Mouse (Mus musculus) lung, adult 18-20 months (tissue): ENCODE measurements around the gene Lhx9.

Experiments used
- DNase-seq, 2 experiments: peaks; one replicate each; pipeline ENCODE4 v3.0.0; 2022; ENCODE audit warnings: mixed read lengths in 2 of 2

Gene Lhx9

GRCm38 (mm10) chr1:138839809-138840430 lies 8.5 kb downstream of the Lhx9 start:
- no peak for DNase-seq

- DNase-seq, result no peak
These were observed 9.1 kb downstream of the Lhx9 start for GRCm38 (mm10) chr1:138839291-138839690.

DNA sequence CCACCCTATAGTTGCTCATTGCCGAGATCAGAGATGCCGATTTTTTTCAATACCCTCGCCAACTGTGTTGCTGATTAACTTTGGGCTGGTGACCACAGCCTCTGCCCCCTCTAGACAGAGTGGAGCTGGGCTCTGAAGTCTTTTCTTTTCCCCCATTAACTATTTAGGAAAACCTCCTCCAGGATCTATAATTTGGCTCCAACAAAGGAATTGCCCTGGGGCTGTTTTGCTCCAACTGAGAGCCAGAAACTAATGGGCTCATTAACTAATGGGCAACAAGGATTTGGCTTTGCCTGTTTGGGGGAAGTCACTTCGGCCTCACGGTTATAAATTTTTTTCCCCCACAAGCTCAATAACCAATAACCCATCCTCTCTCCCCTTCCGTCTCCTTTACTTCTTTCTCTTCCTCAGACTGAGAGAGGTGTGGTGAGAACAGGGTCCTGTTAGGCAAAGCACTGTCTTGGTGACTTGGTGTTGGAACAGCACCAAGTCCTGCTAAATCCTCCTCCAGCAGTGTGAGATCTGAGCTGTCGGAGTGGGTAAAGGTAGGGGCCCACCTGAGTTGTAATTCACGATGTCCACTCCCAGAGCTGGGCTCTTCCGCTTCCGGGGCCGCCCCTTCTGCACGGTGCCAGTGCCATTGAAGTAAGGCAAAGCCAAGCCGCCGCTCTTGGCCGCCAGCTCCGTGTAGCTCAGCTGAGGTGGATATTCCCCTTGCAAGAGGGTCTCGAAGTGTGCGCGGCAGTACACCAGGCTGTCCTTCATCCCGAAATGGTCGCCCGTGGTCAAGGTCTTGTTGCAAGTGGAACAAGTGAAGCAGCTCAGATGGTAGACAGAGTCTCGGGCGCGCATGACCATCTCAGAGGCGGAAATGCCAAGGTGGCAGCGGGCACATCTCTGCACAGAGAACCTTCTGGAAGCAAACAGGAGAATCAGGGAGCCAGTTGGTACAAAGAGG lies 10.3 kb downstream of the Lhx9 start:
- no peak for DNase-seq

DNA sequence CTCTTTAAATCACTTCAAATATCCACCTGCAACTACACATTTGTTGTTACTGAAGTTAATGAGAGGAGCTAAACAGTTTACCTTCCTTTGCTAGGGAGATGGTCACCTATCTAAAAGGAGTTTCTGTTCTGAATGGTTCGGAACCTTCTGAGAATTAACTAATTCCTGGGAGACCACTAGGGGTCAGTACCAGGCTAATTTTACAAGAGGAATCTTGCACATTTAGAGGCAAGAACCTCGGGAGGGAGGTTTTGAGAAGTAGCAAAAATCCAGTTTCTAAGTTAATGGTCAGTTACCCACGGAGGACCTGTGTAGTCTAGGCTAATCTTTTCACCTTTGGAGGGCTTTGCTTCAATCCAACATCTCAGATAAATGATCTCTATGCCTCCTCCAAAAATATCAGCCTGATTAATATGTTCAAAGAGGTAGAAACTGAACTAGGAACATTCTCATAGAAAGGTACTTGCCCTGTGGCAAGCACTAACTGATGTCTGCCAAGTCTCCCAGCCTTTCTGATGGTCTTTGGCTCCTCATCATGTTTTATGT lies 12.9 kb downstream of the Lhx9 start:
- peak in 1 of 2 experiments; percentile 30 for DNase-seq

DNA sequence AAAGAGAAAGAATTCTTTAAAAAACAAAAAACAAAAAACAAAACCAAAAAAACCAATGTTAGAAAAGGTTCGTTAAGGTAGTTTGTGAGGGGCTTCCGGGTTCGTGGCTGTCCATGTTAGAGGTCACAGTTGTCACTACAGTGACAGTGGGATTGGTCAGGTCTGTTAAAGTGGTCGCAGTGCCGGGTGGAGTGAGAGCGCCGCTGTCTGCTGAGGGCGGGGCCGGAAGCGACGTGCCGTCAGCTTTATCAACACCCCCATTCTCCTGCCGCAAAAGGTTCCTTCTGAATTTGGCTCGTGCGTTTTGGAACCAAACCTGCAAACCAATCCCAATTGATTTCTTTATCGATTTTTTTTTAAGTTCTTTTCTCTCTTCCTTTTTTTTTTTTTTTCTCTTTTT lies 17.1 kb downstream of the Lhx9 start:
- DNase-seq, result no peak

DNA sequence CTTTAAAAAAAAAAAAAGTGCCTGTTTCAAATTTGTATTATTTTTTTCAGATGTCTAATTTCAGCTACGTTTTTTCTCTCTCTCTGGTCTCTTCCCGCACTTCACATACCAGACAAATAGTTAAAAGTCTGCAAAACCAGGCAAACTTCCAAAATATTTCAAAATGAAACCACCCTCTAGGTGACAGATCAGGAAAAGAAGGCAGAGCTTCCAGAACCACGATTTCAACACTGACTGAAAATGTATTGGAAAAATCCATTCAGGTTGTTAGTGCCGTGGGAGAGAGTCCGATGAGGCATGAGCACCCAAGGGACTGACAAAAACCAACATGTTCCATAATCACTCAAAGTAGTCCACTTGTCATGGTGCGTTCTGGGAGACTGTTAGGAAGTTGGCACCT lies 21.5 kb downstream of the Lhx9 start:
- DNase-seq, result no peak

- DNase-seq, result no peak
These were observed 25.4 kb downstream of the Lhx9 start for GRCm38 (mm10) chr1:138822985-138823322.

DNA sequence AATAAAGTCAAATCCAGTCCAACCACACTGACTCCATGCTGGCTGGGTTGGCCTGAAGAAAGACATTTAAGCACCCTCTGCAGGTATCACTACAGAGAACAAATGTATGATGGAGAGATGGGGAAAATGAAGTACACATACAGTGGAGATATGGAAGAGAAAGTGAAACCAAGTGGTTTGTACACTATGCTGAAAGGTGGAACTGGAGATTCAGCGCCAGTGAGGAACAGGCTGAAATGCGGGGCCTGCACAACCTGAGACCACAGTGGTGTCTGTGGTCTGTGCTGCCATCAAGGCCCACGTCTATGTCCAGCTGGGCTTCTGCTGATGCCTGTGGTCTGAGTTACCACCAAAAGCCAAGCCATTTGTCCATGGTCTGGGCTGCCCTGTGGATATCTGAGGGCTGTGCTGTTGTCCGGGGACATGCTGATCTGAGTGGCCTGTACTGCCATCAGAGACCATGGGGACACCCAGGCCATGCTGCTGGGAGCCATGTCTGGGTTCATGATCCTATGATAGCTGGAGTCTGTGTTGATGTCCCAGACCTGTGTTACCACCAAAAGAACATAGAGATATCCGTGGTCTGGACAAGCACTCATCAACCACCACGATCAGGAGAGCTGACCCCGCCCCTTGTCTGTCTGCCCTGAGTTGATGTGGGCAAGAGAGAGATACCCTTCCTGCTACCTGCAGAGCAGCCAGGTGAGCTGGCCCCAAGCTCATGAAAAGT lies 26.0 kb downstream of the Lhx9 start:
- DNase-seq, result no peak

DNA sequence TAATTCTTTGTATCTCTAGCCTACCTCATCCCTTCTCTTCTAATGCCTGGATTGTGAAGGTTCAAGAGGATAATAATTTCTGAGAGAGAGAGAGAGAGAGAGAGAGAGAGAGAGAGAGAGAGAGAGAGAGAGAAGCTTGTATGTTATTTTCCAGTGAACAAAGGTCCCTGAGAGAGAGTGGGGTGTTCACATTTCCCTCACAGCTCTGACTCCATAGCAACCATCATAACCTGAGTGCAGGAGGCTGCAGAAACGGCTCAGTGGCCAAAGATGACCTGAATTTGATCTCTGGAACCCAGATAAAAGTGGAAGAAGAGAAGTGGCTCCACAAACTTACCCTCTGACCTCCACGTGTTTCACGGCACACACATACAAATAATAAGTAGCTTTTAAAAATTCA lies 46.6 kb downstream of the Lhx9 start:
- no peak for DNase-seq

DNA sequence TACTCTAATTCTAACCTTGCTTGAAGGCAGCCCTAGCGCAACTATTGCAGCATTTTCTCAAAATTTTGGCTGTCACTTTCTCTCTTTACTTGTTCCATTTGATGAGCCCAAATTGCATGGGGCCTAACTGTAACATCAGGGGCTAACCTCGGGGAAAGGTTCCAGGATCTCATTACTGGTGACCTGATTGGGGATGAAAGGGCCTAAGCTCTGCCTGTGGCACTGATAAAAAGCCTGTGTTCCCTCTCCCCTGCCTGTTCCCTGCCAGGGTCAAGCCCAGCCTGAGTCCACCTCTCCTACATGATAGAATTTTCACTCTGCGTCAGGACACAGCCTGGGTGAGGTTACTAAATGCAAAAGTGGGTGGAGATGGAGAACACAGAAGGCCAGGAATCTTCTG lies 47.1 kb downstream of the Lhx9 start:
- DNase-seq, result no peak

DNA sequence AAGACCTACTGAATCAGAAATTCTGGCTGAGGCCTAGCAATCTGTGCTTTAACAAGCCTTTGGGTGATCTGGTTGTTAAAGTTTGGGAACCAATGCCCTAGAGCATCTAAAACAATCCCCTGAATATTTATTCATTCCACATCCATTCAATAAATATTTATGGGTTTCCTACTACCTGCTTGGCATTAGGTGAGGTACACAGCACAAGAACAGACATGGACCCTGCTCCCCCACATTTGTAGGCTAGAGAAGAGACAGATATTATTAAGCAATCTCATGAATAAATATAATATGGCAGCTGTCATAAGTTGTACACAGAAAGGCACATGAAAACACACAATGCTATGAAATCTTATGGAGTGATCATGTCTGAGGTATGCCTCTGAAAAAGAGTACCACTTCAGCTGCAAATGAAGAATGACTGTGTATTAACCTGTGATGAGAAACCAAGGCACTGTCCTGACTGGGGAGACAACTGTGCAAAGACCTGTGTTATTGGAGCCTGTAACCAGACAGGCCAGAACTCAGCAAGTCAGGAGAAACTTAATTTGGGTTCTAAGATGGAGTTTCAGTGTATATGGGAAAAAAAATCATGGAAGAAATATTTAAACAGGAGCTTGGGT lies 48.6 kb downstream of the Lhx9 start:
- DNase-seq, result no peak

DNA sequence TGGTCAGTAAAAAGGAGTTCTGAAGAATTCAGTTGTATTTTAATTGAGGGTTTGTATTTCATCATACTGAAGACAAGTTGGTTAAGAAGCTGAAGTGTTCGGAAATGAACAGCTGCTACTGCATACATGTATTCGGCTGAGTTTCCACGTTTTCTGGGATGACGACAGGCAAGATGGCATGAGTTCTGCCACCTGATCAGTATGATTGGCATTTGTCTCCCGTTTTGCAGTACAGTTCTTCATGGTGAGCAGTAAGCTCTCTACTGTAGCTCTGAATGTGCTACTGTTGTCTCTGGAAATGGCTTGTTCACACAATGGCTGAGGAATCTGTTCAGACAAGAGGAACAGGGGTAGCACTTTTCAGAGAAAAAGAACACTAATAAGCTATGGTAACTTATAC lies 50.3 kb downstream of the Lhx9 start:
- no peak for DNase-seq

DNA sequence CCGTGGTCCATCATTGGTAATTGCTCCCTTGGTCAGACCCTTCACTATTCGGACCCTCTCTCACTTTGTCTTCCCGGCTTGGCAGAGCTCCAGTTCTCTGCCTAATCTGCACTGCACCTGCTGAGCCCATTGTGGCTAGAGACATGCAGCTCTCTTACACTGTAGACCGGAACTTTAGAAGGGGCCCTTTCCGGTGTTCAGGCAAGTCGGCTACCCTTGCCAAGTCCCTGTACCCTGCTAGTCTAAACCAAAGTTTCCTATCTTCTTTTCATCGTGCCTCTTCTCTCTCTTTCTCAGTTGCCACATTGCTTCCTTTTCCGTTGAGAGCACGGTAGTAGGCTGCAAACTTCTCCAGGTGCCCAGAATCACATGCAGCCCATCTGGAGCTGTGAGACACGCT lies 62.5 kb downstream of the Lhx9 start:
- DNase-seq, result no peak

- DNase-seq, result no peak
These were observed 64.4 kb downstream of the Lhx9 start for GRCm38 (mm10) chr1:138784019-138784418.
